Mouse (Mus musculus): ENCODE measurements around the gene Gbf1.

Gbf1 gene

GRCm38 (mm10) chr19:46315752-46316610 lies 163.7 kb downstream of the Gbf1 start:
- no peak for DNase-seq (ENCODE audit: low read depth)

DNA sequence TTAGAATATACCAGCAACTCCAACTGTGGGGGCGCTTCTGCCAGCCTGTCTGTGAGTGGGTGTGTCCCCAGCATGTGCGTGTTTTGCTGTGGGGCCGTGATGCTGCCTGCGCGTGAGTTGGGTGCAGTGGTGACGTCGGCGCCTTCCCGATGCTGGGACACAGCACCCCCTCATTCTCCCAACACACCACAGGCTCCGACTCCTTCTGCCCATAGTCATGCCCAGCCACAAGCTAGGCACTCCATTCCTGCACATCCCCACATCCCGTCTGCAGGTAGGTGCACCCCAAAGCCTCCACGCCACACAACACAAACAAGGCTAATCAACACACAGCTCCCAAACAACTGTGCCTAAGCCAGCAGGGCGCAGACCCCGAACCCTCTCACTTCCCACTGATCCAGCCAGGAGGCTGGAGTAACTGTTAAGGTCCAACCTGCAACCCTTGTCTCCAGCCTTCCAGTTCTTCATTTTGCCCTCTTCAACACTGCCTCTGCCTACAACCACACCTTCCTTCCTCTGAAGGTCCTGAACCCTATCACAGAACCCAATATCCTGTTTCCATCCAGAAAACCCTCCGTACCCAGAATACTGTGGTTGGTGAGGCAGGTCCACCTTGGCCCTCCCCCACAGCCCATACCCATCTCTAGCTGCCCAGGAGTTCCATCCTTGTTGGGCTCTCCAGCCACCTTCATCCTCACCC lies 164.7 kb downstream of the Gbf1 start:
- DNase-seq (ENCODE audit: low read depth): no peak

DNA sequence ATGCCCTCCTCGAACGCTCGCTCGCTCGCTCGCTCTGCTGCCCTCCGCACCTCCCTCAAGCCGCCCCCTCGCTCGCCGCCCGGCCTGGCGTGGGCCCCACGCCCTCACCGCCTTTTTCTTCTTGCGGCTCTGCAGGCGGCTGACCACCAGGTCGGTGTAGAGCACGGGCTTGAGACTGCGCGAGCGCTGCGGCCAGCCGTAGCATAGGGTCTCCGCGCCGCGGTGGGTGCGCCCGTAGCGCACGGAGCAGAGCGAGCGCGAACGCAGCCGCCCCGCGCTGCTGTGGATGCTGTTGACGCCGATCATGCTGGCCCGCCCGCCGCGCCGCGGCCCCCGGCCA lies 165.2 kb downstream of the Gbf1 start:
- DNase-seq (ENCODE audit: low read depth): no peak

- DNase-seq (ENCODE audit: low read depth): no peak
Measured at GRCm38 (mm10) chr19:46318031-46318471, 165.7 kb downstream of the Gbf1 start.

DNA sequence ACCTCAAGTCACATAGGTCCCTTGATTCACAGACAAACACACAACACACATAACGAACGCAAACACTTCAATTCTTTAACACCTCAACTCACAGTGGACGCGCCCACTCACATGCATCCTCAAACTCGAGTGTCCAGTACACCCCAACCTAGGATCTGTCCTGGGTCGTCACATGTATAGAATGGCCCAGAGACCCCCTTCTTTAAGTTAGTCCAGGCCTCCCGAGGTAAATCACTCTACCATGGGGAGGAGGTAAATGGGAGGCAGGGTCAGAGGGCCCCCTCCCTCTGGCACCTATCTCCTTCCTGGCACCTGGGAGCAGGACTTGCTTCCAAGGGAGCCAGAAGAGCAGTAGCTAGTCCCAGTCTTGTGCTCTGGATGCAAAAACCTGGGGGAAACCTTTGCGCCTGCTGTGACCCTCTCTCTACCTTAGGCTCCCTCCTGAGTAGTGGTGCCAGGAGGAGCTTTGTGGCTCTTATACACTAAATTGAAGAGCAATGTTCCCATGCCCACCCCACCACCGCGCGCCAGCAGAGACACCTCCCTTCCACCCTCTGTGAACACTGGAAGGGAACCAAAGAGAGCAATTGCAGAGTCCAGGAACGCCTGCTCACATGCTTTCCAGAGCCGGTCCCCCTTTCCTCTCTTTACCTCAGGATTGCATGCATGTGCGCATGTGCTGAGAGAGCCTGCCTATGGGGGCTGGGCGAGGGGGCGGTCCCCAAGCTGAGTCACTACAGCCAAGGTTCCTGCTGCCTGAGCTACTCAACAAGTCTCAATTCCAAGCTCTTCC lies 166.5 kb downstream of the Gbf1 start:
- no peak for DNase-seq (ENCODE audit: low read depth)

- DNase-seq (ENCODE audit: low read depth): no peak
Measured at GRCm38 (mm10) chr19:46320076-46320785, 167.9 kb downstream of the Gbf1 start.

DNA sequence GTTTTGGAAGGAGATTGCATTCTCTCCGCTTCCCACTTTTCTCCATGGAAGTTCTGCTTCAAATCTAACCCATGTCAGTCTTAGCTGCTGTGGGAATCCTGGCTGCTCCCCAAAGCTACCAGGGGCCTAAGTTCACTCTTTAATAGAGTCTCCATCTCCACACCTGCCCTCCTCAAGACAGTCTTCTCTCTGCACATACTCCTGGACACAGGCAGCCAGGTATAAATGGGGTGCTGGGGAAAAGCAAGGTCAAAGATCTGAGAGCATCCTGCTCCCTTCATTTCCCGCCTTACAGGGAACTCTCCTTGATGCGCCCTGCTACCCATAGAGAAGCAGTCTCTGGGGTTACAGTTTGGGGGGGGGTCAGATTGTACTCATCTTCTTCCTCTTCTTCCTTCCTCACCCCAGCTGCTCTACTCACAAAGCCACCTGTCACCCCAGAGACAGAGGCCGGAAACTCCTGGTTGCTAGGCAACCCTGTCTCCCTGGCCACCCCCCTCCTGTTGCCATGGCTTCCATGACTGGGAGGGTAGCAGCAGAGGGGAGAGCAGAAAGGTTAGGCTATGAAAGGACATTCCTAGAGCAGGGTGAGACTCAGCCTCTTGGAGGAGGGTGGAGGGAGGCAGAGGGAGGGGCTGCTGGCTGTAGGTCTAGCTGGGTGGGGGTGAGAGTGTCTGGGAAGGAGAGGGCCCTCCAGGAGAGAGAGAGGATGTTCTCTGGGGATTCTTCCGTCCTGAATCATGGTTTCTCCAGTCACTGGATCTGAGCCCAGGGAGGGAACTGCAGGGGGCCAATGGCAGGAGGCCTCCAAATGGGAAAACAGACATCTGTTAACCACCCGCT lies 169.0 kb downstream of the Gbf1 start:
- DNase-seq (ENCODE audit: low read depth): no peak

DNA sequence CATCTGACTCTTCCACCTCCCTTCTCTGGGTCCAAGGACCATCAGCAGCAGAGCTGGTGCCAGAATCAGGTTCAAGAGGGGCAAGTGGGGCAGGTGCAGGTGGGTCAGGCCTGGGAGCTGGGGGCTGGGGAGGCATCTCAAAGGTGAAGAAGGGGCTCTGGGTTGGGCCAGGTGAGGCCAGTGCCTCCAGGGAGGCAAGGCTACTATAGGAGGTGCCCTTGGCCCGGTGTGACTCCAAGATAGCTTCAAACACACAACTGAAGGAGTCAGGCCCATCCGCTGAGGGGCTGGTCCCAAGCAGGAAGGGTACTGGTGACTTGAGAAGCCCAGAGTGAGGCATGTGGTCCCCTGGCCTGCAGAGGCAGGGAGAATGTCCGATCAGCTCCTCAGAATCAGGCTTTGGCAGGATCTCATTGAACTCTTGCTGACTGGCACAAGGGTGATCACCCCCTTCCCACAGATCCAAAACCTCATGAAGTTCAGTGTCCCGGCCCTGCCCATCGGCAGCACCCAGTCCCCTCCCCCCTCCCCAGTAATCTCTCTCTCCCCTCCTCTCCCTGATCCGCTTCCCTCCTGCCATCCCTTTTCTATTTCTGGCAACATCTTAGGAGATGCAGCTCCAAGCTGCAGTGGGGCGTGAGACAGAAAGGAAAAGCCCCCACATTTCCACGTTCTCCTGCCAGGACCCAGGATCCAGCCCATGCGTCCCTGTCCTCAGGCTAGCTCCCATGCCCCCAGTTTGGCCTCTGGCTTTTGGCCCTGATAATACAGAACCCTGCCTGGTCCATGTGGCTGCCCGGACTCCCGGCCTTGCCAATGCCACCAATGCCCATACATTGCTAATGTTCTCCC lies 170.1 kb downstream of the Gbf1 start:
- DNase-seq (ENCODE audit: low read depth): no peak

DNA sequence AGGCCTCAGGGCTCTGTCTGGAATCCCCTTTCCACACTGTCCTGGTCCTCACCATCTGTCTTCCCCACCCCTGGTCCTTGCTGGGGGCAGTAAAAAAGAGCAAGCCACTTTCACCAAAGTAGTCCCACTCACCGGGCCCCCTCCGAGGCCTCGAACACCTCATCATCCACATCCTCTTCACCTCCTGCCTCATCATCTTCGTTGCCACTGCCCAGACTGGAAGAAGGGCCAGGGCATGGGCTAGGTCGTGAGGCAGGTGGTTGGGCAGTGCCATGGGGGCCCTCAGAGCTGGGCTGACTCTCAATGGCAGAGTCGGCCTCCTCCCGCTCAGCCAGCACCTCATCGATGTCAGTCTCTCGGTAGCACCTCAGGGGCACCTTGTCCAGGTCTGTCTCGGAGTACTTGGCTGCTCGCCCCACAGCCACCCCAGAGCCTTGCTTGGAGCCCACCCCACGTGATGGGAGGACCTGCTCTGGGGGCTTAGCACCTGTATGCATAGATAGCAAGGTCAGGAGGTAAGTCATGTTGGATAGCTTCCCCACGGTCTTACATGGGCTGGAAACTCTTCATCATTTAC lies 170.8 kb downstream of the Gbf1 start:
- no peak for DNase-seq (ENCODE audit: low read depth)

GRCm38 (mm10) chr19:46323716-46324115 lies 171.4 kb downstream of the Gbf1 start:
- DNase-seq (ENCODE audit: low read depth): no peak

DNA sequence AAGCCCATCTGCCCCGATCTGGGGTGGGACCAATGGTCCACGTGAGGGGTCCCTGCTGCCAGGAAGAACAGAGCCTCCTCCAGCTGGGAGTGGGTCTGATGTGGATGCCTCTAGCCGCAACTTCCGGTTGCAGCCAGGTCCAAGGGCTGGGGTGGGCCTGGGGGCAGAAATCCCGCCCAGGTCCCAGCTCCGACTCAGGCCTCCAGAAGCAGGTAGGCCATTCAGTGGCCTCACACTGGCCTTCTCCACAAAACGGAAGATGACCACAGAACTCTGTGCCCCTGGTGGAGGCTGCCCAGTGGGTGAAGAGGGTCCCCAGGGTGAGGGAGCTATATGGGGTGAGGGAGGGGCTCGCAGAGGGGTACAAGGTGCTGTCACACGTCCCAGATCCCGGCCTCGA lies 172.1 kb downstream of the Gbf1 start:
- DNase-seq (ENCODE audit: low read depth): no peak

- no peak for DNase-seq (ENCODE audit: low read depth)
Measured at GRCm38 (mm10) chr19:46324918-46325317, 172.6 kb downstream of the Gbf1 start.

- no peak for DNase-seq (ENCODE audit: low read depth)
Measured at GRCm38 (mm10) chr19:46326019-46326755, 173.9 kb downstream of the Gbf1 start.

DNA sequence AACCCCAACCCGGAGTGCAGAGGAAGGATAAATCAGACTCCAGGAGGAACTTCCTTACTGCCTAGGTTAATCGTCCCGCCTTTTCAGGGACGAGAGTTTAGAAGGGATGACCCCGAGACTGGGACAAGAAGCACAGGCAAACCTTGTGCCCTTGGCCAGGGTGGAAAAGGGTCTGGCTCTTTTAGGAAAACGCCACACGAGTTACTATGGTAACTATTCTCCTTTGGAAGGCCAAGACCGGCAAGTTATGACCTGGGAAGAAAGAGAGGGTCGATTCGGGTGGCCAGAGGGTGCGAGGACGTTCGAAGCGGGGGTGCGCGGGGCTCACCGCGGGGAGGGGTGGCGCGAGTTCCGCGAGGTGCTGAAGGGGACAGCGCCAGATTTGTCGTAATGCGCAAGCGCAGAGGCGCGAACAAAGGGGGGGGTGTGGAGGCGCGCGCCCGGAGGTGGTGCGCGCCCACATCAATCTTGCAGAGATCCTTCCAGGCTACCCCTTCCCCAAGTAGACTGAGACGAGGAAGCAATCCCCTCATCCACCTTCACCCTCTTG lies 174.5 kb downstream of the Gbf1 start, which contains the start of gene Psd:
Psd (minus strand) TSS at position 401 of the 550 bp plus-strand sequence.
- DNase-seq (ENCODE audit: low read depth): no peak

- no peak for DNase-seq (ENCODE audit: low read depth)
Measured at GRCm38 (mm10) chr19:46327531-46328064, 175.3 kb downstream of the Gbf1 start.

GRCm38 (mm10) chr19:46328081-46329030 lies 176.0 kb downstream of the Gbf1 start, which contains the start of gene Fbxl15:
TSS of gene Fbxl15 (plus strand) at chr19:46328184.
- DNase-seq (ENCODE audit: low read depth): peak; percentile 81

DNA sequence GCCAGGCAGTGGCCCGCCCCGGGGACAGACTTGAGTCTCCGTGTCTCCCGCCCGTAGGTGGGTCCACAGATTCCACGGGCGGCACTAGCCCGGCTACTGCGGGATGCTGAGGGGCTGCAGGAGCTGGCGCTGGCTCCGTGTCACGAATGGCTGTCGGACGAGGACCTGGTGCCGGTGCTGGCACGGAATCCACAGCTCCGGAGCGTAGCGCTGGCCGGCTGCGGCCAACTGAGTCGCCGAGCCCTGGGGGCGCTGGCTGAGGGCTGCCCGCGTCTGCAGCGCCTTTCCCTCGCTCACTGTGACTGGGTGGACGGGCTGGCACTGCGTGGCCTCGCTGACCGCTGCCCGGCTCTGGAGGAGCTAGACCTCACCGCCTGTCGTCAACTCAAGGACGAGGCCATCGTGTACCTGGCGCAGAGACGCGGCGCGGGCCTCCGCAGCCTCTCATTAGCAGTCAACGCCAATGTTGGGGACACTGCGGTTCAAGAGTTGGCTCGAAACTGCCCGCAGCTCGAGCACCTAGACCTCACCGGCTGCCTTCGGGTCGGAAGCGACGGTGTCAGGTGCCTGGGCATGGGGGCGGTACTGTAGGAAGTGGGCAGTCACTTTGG lies 176.8 kb downstream of the Gbf1 start:
- DNase-seq (ENCODE audit: low read depth): no peak
